Mouse (Mus musculus): ENCODE data around the gene Rab21.

Gene Rab21

GRCm38 (mm10) chr10:115315473-115316171 is at the start of gene Rab21:
TSS of gene Rab21 (minus strand) at chr10:115315594.
- DNase-seq (ENCODE audit: low spot score in 2 of 2): peak; percentile 97

DNA sequence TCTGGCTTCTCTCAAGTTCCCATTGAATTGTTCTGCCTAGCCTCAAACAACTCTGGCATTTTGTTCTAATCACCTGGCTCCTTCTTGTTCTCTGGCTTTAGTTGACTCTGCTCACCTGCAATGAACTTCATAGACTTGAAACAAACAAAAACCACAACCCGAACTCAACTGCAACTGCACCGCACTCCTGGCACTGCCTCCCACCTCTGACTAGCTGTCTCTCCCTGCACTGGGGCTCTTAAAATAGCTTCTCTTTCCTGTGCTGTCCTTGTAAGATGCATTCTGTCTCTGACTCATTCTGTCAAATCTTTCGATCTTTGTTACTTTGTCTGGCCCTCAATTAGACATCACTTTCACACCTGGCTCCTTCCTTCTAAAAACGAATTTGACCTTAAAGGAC is 47.8 kb upstream of the Rab21 start:
- no peak for DNase-seq (ENCODE audit: low spot score in 2 of 2)

GRCm38 (mm10) chr10:115362623-115362964 is 47.2 kb upstream of the Rab21 start:
- no peak for DNase-seq (ENCODE audit: low spot score in 2 of 2)

DNA sequence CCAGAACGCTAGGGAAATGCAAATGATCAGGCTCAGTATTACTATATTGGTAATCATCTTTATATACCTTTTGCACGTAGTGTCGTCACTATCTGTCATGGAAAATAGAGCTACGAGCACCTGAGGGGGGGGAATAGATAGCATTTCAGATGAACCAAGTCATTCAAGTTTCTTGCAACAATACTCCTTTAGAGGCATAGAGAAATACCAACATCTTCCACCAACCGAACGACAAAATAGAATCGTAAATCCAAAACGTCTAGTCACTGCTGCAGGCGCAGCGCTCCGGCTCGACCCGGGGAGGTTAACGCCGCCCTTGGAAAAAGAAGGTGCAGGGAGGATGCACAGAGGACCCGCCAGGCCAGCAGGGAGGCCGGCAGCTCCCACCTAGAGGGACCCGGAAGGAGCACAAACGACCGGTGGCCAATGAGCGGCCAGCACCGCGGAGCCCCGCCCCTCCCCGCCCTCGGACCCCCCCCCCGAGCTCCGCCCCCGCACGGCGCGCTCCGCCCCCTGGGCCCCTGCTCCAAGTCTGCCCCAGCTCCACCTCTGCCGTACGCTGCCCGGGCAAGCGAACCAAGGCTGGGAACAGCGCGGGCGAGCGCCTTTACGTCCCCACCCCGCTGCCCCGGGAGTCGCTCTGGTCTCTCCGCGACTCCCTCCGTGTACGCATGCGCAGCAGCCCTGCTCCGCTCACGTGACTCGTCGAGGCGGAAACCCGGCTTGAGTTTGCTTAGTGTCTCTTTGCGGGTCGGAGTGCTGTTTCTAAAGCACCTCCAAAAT is 46.6 kb upstream of the Rab21 start, which contains the start of gene Tmem19:
TSS of gene Tmem19 (minus strand) at position 662 of the 783 bp plus-strand sequence.
- DNase-seq (ENCODE audit: low spot score in 2 of 2): peak; percentile 92 to 93

GRCm38 (mm10) chr10:115359066-115359465 is 43.7 kb upstream of the Rab21 start:
- no peak for DNase-seq (ENCODE audit: low spot score in 2 of 2)

- no peak for DNase-seq (ENCODE audit: low spot score in 2 of 2)
Observed at GRCm38 (mm10) chr10:115358216-115358919, 43.0 kb upstream of the Rab21 start.

GRCm38 (mm10) chr10:115356106-115356505 is 40.7 kb upstream of the Rab21 start:
- no peak for DNase-seq (ENCODE audit: low spot score in 2 of 2)

GRCm38 (mm10) chr10:115355016-115355415 is 39.6 kb upstream of the Rab21 start:
- no peak for DNase-seq (ENCODE audit: low spot score in 2 of 2)

DNA sequence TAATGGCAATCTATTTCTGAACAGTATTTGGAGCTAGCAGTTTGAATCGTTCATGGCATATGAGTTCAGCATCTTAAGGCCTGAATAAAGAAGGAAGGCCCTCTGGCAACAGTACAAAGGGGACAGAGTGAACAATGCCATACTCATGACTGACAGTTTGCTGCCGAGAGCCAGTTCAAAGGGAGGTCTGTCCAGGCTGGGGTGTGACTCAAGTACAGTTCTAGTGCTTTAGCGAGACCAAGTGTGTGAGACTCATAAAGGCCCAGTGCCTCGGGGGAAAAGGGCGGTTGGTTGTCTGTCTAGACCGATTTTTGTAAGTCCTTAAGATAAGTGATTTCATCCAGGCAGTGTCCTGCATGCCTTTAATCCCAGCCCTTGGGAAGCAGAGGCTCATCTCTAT is 39.2 kb upstream of the Rab21 start:
- no peak for DNase-seq (ENCODE audit: low spot score in 2 of 2)

DNA sequence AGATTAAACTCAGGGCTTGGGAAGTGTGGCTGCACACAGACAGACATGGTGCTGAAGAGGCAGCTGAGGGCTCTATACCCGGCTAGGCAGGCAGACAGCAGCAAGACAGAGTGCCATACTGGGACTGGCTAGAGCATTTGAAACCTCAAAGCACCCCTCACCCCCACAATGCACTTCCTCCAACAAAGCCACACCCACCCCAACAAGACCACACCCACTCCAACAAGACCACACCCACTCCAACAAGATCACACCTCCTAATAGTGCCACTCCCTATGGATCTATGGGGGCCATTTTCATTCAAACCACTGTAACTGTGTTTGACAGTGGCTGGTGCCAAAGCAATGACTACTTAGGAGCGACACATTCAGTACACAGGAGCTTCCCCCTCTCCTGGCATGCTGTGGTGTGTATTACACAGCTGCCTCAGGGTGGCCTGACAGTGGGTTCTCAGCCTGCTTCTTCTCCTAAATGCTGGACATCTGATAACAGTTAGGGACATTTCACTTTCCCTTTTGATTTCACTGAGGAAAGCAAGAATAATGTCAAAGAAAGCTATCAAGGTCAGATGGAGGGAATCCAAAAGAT is 35.5 kb upstream of the Rab21 start:
- DNase-seq (ENCODE audit: low spot score in 2 of 2): no peak

DNA sequence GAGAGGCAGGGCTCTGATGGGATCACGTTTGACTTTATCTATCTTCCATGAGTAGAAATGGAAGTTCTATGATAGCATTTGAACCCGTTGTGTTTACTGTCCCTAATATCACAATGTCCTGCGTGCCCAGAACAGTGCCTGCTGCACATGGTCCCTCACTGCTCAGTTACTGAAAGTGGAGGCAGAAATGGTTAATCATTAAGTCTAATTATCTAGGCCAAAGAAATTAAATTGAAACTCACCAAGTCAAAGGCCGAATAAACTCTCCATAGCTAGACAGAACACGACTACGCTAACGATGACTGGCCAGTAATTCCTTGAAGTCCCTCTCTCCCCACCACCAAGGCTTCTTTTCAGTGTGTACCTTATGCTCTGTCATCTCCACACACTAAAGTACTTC is 34.1 kb upstream of the Rab21 start:
- no peak for DNase-seq (ENCODE audit: low spot score in 2 of 2)

DNA sequence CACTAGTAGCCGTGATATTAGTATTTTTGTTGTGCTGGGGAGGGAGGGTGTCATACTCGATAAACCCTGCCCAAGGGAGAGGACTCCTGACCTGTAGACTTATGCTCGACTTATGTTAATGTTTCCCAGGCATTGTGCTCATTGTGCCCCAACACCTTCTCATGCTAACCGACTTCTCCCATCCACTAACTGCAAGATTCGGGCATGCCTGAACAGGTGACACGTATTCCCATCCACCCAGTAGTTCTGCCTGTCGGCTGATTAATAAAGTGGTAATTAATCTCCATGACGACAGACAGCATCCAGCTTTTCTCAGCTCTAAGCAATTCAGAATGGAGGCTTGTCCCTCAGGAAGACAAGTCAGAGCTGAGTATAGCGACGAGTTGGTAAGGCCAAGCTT is 33.6 kb upstream of the Rab21 start:
- no peak for DNase-seq (ENCODE audit: low spot score in 2 of 2)

GRCm38 (mm10) chr10:115348131-115348530 is 32.7 kb upstream of the Rab21 start:
- DNase-seq (ENCODE audit: low spot score in 2 of 2): no peak

- no peak for DNase-seq (ENCODE audit: low spot score in 2 of 2)
Observed at GRCm38 (mm10) chr10:115346444-115346843, 31.1 kb upstream of the Rab21 start.

- no peak for DNase-seq (ENCODE audit: low spot score in 2 of 2)
Observed at GRCm38 (mm10) chr10:115342771-115343425, 27.5 kb upstream of the Rab21 start.

DNA sequence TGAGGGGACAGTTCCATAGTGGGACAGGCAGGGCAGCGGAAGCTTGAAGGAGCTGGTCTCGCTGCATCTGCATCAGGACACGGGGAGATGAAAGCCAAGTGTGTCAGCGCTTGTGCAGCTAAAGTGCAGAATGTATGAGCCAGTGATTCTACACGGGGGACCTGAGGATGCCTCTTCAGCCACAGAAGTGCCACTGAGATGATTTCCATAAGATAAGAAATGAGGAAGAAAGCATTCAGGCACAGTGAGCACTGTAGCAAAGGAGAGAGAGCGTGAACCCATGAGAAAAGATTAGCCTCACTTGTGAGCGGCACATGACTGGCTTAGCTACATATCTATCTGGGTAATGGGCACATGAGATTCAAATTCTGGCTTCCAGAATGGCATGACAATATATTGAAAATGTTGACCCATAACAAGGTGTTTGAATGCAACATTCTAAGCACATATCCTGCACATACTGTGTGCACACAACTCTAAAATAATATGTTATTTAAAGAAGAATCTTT is 24.5 kb upstream of the Rab21 start:
- no peak for DNase-seq (ENCODE audit: low spot score in 2 of 2)

- DNase-seq (ENCODE audit: low spot score in 2 of 2): no peak
Observed at GRCm38 (mm10) chr10:115336901-115337300, 21.5 kb upstream of the Rab21 start.

- DNase-seq (ENCODE audit: low spot score in 2 of 2): no peak
Observed at GRCm38 (mm10) chr10:115333528-115333927, 18.1 kb upstream of the Rab21 start.

DNA sequence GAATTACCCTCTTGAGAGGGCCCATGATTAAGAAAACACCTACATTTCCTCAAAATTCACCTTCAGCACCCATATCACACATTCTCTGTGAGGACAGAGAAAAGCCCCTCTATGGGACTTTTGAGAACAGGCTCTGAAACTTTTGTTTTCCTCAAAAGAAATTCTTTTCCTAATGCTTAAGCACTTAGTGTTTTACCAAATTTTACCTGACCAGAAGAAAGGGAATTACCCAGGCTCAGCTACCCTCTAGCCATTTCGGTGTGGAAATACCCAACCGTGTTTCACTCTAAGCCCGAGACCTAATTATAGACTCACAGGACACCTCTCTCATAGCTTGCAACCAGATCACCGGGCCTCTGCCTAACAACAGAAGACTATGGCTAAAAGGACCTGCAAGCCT is 17.6 kb upstream of the Rab21 start:
- DNase-seq (ENCODE audit: low spot score in 2 of 2): no peak

DNA sequence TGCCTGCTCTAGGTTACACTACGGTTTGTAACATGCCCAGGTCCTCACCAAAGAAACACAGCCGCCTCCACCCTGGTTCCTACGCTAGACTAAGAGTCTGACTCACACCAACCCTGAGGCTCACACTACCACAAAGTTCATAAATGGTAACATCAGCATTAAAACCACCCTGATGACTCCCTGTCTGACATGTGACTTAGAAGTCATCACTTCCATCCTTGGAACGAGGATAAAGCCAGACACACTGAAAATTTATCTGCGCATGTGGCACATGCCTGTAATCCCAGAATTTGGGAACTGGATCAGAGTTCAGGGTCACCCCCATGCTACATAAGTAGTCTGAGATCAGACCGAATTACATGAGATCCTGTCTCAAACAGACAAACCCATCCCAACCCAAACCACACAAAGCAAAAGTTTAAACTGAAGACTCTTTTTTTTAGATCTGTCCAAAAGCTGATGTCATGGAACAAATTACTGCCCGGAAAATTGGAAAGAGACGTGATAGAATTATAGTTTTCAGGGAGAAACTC is 17.1 kb upstream of the Rab21 start:
- no peak for DNase-seq (ENCODE audit: low spot score in 2 of 2)

- DNase-seq (ENCODE audit: low spot score in 2 of 2): no peak
Observed at GRCm38 (mm10) chr10:115329010-115329530, 13.7 kb upstream of the Rab21 start.

All from frontal cortex, postnatal 36 days (tissue).